Mouse (Mus musculus) testis, adult 2 months (tissue): Measurements from ENCODE around the gene Pard3.

ENCODE experiments used
- CTCF ChIP-seq: fragments of 200-500 bp; IDR thresholded peaks from 2 replicates; pipeline ENCODE4 v1.5.1; 2012; ENCODE audit warnings: low read depth, mild to moderate bottlenecking, inconsistent platforms, low read length, moderate library complexity; ENCODE audit not compliant: control insufficient read depth, insufficient read depth, insufficient replicate concordance
- POLR2A ChIP-seq: fragments of 200-500 bp; IDR thresholded peaks from 2 replicates; pipeline ENCODE4 v1.6.1; 2012; ENCODE audit warnings: low read depth, mild to moderate bottlenecking, inconsistent platforms, low read length, moderate library complexity; ENCODE audit not compliant: control insufficient read depth

- TF ChIP-seq CTCF = no peak
- TF ChIP-seq POLR2A = no peak
Measured at GRCm38 (mm10) chr8:127058759-127059158, 4.9 kb upstream of the Pard3 start.
